Mouse (Mus musculus): ENCODE measurements around the gene Nav1. TPM values are rescaled to one million over a fixed set of nuclear protein-coding genes. Genes with fewer than 3 reads are reported as not detected.
"Not testable (repeated sequence)": the region's sequence is repeated elsewhere in the genome, so short reads cannot be mapped to it uniquely, and the experiment has no call there.

Nav1 gene
- total RNA-seq, 2 experiments from 2014 or later = 6.2 to 44.1 TPM

DNA sequence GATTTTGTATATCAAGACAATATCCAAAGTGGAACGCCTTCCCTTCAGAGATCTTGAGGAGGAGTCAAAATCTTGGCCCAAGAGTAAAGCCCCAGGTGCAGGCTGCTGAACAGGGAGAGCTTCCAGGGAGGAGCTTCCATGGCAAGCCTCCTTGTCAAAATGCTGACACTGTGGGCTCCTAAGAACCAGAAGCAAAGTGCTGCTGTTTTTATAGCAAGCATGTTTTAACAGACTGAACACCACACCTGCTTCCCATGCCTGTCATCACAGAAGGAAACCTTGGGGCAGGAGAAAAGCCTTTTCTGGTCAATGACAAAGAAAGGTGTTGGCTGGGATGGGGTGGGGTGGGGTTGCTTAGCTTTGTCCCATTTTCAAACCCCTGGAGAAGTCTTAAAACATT, 112.0 kb downstream of the Nav1 start:
- no peak for ATAC-seq (ENCODE audit: poor library complexity, severe bottlenecking)

DNA sequence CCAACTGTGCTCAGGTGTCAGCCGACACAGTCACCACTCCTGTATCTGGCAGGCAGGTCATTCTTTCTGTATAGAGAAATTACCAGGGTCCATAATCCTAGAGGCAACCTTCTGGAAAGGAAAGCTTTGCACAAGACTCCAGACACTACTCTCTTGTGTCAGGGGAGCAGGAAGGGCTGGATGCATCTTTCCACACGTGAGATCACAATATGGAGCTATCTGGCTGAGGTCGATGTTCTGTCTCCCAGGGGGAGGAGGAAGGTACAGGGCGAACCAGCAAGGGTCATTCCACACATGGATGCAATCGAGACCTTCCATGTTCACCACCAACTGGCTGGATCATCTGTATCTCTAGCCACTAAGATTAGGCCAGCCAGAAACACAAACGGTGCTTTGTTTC, 113.2 kb downstream of the Nav1 start:
- no peak for ATAC-seq (ENCODE audit: poor library complexity, severe bottlenecking)

DNA sequence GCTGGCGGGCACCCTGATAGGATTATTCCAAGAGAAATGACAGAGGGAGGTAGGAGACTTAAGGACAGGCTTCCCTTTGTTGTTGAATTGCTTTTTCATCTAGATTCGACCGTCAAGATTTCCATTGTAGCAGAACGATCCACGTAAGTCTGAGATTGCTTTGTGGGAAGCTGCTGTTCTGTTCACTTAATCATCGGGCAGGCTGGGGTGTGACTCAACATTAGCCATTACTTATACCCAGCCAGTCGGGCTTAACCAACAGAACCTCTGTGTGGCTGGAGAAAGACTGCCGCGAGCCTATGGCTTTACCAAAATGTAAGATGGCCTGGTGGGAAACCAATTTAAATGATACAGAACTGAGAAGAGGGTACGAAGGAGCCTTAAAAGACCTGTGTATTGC, 114.7 kb downstream of the Nav1 start:
- ATAC-seq (ENCODE audit: poor library complexity, severe bottlenecking) = no peak

DNA sequence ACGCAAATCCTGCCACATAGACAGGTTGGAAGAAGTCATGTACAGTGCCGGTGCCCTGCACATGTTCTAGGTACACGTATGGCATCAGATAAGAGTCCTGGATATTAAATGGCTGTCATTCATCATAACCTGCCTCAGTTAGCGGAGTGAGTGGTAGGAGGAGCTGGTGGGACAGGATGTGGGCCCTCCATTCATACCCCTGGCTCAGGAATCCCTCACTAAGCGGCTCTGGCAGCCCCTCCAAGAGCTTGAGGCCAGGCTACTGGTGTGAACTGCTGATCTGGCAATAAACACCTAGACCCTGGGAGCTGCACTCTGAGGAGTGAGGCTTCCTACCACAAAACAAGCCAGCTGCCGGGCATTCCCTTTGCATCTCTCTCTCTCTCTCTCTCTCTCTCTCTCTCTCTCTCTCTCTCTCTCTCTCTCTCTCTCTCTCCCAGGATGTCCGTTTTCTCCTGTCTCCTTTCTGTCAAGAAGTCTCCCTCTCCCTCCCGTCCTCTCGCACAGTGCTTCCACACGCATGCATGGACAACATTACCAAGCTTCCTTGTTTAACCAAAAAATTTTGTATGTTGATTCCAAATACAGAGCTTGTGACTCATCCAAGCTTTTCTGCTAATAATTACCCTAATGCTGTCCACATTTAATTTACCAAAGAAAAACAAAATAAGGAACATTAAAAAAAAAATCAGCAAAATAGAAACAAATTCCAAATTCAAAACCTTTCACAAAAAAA, 116.0 kb downstream of the Nav1 start:
- no peak for ATAC-seq (ENCODE audit: poor library complexity, severe bottlenecking)

DNA sequence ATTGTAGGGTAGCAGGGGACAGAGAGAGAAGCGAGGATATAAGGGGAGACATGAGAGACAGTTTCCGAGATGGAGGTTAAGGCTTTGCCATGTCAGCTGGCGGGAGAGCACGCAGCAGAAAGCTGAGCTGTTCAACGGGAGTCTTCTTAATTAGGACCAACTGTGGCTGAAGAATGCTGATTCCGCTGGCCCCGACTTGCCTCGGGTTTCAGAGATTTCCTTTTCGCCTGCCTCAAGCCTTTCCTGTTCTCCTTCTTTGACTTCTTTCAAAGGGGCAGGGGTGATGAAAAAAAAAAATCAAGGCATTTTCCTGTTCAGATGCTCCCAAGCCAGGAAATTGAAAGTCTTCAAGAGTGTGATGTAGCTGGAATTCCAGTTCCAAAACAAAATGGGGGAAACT, 118.2 kb downstream of the Nav1 start:
- no peak for ATAC-seq (ENCODE audit: poor library complexity, severe bottlenecking)

DNA sequence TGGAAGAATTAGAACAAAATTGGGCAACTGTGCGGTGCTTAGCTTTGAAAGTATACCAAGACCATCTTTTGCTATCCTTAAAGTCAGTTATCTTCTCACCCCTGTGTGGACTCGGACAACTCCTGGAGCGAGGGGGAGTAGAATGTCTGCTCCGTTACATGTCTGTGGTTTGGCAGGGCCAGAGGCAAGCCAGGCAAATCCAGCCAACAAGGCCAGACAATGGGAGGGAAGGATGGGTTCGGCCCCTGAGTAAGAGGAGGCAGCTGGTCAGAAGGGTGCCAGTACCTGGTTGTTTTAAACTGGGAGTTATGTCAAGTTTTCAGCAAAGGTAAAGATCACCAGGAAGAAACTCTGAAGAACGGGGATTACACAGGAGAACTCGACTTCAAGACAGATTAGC, 121.9 kb downstream of the Nav1 start:
- no peak for ATAC-seq (ENCODE audit: poor library complexity, severe bottlenecking)

DNA sequence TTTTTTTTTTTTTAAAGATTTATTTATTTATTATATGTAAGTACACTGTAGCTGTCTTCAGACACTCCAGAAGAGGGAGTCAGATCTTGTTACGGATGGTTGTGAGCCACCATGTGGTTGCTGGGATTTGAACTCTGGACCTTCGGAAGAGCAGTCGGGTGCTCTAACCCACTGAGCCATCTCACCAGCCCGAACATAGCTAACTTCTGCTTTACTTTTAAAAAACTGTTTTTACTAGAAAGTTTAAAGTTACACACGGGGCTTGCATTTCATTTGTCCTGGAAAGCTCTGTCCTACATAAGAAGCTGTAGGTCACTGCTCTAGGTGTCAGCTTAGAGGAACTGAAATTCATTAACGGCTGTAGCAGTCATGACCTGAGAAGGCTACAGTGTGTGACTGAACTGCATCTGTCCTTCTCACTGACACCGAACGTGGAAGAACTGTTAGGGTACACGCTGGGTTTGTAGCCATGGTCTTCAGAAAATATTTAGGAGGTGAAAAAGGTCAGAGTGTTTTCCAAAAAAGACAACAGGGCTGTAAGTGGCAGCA, 122.5 kb downstream of the Nav1 start:
- not testable (repeated sequence) for ATAC-seq (ENCODE audit: poor library complexity, severe bottlenecking)

DNA sequence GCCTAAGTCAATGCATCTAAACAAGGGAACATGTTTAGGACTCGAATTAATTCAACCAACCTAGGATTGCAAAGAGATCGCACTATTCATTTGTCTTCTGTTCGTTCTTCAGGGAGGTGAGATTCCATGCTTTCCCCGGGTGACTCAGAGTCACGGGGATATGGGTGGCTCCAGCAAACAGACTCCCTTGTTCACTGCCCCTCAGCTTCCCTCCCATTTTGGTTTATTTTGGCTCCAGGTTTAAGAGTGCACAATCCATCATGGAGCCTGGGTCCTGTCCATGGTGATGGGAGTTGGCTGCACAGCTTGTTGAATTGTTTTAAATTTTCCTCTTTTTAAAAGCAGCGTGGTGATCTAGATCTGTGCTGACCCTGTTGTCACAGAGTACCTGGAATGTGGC, 123.1 kb downstream of the Nav1 start:
- no peak for ATAC-seq (ENCODE audit: poor library complexity, severe bottlenecking)

DNA sequence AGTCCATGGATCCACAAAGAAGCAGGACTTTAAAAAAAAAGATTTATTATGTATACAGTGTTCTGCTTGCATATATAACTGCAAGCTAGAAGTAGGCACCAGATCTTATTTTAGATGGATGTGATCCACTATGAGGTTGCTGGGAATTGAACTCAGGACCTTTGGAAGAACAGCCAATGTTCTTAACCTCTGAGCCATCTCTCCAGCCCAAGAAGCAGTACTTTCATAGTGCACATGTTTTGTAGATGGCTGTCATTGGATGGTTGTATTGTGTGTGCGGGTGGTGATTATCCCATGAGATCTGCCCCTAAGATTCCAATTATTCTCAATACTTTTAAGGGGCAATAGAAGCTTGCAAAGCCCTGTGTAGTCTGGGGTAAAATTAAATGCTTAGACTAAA, 124.4 kb downstream of the Nav1 start:
- ATAC-seq (ENCODE audit: poor library complexity, severe bottlenecking) = no peak

DNA sequence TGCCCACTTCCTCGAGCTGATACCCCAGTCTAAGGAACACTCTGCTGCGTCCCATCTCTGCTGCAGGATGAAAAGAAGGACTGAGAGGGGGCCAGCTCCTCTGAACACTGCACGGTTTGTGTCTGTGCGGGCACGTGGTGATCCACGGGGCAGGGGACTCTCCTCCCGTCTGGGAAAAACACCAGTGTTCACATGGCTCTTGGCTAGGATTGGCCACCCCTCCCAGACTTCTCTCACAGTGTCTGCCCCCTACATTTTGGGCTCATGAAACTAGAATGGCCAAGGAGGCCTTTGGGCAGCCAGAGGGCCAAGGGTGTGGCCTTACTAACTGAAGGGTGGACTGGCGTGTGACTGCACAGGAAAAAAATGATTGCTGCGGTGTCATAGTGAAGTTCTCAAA, 125.4 kb downstream of the Nav1 start:
- no peak for ATAC-seq (ENCODE audit: poor library complexity, severe bottlenecking)

DNA sequence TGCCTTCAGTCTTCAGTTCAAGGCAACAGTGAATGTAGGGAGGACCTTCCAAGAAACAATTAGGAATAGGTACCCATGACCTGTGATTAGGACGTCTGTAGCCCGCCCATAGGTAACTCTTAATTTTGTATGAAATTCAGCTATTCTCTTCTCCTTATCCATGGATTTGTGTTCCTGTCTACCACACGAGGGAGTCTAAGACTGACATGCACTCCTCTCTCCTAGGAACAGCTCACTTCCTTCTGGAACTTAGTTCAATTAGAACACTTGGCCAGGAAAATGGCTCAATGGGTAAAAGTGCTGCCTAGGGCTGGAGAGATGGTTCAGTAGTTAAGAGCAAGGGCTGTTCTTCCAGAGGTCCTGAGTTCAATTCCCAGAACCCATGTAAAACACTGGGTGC, 126.3 kb downstream of the Nav1 start:
- ATAC-seq (ENCODE audit: poor library complexity, severe bottlenecking) = no peak

DNA sequence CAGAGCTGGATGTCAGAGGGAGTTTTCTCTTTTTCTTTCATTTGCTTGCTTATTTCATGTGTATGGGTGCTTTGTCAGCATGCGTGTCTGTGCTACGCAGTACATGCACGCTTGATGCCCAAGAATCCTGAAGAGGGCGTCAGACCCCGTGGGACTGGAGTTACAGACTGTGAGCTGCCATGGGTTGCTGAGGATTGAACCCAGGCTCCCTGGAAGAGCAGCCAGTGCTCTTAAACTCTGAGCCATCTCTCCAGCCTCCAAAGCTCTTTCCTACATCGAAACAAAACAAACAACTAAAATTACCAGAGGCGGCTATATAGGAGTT, 131.6 kb downstream of the Nav1 start:
- ATAC-seq (ENCODE audit: poor library complexity, severe bottlenecking) = no peak

DNA sequence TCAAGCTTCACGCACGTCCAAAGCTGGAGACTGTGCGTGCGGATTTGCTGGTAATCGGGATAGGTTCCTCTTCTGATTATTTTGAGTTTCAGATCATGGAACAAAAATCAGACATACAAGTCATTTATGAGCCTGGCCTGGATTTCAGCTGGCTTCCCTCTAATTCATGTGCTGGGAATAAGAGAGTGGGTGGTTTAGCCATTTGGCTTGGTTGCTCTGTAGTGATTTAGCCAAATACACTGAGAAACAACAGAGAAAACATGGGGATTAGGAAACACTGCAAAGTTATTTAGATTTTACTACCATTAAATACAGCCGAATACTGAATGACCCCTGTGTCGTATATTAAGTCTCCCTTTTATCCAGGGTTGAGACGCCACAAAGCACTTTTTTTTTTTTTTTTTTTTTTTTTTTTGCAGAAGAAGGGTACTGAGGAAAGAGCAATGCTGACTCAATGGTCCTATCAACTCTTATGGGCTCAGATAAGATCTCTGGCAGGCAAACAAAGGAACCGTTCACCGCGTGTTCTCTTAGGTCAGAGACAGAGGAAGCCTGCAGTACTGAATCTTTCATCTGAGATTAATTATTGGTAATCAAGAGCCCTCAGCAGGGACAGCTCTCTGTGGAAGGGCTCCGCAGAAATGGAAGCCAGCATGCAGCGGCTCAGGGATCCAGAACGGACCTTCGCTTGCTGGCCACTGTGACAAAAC, 132.1 kb downstream of the Nav1 start:
- no peak for ATAC-seq (ENCODE audit: poor library complexity, severe bottlenecking)

DNA sequence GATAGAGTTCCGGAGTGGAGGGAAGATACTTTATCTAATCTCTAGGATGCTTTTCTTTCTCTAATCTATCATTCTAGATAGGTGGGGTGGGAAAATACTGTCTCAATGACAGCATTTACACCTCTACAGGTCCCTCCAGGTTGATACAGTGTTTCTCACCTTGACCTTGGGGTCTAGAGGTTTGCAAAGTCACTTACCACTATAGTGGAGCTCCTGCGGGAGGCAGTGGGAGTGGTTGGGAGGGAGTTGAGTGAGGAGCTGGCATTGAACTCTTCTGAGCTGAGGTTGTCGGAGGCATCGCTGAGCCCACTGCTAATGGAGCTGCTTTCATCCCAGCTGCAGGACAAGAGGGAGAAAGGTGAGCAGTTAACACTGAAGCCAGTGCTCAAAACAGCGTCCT, 134.6 kb downstream of the Nav1 start:
- no peak for ATAC-seq (ENCODE audit: poor library complexity, severe bottlenecking)

DNA sequence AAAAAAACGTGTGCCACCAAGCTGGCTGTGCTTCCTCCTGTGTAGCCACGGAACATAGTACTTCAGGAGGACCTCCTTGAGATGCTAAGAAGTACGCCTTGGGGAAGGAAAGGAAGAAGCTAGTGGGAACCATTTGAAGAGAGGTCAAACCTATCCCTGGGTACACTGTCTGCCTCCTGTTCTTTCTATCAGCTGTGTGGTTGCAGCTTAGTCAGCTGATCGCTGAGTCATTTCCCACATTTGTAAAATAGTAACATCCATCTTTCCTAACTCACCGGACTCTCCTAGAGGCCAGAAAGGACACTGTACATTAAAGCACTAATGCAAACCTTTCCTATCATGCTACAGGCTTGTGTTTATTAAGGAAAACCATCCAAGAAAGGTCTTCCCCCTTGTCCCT, 135.4 kb downstream of the Nav1 start:
- 0 out of 2 replicates have a peak, but pooled peaks have one; percentile 14 for ATAC-seq (ENCODE audit: poor library complexity, severe bottlenecking)

DNA sequence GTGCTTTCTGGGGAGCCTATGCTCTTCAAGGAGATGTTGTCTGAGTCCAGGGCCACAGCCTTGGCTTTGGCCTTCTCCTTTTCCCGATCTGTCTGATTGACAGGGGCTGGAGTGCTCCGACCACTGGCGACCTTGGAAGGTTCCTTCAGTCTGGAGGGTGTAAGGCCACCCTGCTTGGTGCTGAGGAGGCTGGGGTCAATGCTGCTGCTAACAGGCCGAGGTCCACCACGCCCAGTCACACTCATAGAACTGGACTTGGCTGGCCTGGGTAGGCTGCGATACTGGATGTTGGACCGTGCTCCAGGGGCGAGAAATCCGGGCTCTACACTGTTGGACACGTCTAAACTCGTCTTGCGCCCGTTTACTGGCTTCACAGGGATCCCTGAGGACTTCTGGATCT, 136.5 kb downstream of the Nav1 start:
- ATAC-seq (ENCODE audit: poor library complexity, severe bottlenecking) = no peak

DNA sequence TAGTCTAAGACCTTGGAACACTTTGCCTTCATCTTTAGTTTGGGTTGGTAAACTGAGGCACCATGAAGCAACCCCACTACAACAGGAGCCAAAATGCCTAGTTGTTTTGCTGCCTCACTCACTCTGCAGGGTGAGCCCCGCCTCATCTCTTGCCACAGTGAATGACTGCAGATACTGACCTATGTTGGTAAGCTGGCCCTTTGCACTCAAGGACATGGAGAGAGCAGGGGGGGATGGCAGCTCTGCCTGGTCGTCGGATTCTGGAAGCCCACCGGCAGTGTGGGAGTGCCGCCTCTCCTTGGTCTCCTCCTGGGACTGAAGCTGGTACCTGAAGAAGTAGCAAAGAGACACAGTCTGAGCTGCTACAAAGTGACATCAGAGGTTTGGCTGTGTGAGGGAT, 139.6 kb downstream of the Nav1 start:
- ATAC-seq (ENCODE audit: poor library complexity, severe bottlenecking) = no peak

DNA sequence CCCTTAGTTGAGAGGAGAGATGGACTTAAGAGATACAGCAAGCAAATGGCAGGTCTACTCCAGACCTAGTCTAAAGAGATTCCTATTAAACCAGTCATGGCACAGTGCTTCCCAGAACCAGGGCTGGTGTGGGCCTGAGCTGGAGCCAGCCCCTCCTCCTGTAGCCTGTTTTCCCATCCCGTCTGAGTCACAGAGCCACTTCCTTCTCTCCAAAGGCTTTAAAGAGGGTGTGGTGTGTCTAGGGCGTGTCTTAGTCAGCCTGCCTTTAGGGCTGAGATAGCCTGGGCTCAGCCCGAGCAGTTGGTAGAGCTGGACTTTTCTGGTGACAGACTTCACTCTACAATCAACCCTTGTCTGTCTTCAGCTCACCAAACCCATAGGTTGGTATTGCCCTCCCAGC, 140.2 kb downstream of the Nav1 start:
- ATAC-seq (ENCODE audit: poor library complexity, severe bottlenecking) = peak; percentile 75

DNA sequence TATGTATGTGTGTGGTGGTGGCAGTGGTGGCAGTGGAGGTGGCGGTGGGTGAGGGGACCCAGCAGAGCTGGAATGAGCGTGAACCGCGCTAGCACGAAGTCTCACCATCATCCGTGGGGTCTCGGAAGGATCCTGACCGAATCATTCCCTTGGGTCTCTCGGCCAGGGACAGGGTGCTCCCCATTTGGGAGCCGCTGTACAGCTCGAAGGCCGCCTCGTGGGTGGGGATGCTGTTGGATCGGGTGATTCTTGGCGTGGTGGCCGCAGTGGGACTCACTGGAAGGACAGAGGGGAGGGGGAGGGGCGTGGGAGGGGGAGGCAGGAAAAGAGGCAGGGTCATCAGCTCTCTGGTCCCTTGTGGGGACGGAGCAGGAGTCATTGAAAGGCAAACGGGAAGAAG, 141.4 kb downstream of the Nav1 start:
- no peak for ATAC-seq (ENCODE audit: poor library complexity, severe bottlenecking)

DNA sequence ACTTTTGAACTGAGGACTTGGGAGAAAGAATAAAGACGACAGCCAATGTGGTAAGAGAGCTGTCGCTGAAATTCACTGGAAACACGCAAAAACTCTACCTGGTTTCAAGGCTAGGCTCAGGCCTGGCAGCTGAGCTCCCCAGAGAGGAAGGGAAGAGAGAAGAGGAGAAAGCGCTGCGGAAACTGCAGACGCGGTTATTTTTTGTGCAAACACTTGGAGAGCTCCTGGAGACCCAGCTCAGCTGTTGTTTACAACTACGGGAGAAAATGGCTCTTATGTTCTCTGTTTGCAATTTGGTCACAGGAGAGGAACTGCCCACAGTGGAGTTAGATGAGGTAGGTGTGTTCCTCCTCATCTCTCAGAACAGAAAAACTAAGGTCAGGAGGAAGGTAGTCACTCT, 144.4 kb downstream of the Nav1 start:
- ATAC-seq (ENCODE audit: poor library complexity, severe bottlenecking) = no peak

DNA sequence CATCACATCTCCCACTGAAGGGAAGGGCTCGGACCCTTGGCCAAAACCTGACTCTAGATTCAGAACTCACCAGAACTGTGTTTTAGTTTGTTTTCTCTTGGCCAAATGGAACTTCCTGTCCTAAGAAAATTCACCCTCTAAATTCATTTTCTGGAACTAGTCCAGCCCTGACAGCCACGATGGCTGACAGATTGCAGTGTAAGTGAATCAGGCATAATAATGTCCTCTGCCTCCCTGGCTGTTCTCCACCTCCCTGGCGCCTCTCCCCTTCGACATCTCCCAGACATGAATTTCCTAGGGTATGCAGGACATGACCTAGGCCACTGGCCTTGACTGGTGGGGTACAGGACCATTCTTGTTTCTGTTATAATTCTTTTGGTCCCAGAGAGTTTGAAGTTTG, 144.8 kb downstream of the Nav1 start:
- ATAC-seq (ENCODE audit: poor library complexity, severe bottlenecking) = no peak

DNA sequence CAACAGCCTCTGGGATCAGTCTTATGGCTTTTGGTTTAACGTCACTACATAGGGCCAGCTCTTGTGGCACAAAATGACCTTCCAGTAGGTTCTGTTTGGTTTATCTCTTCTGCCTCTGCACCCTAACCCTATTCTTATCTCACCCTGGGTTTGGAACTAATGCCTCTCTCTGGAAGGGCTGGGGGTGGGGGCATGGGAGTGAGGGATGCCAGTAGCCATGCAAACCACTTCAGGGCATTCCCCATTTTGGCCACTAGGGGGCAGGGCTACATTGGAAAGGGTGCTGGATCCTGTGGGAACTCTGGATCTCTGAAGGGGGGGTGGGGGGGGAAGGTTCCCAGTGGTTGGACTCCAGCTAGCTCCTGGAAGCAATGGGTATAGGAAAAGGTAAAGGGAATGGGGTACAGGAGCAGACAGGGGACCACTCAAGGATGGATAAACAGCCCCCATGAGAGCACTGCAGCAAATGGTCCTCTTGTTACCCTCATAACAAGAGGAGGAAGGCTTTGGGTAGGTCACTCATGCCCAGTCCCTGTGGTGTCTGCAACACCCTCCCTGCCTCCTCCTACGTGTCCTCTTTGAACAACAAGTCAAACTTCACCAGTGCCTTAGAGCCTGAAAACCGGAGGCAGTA, 145.9 kb downstream of the Nav1 start:
- ATAC-seq (ENCODE audit: poor library complexity, severe bottlenecking) = peak; percentile 49; the same call in 1 of the 2 replicates

Measured in megakaryocyte, adult 5-6 weeks (primary cell).